Mouse (Mus musculus) neural tube, embryonic 12.5 days (tissue): ENCODE results near the gene Foxd1. TPM values are rescaled to one million over a fixed set of nuclear protein-coding genes. Genes with fewer than 3 reads are reported as not detected.

Experiments used
- ATAC-seq: fragments of 200-750 bp; cut with Nextera tagmentation; 2 replicates; pipeline ENCODE4 v1.8.0; 2017; ENCODE audit warnings: low read depth, mild to moderate bottlenecking, moderate TSS enrichment, moderate library complexity; ENCODE audit not compliant: low FRiP score
- H3K27ac ChIP-seq: fragments of 300-500 bp; sonication (generic); 2 replicates; pipeline ENCODE4 v1.5.1; 2016
- H3K27me3 ChIP-seq: fragments of 300-500 bp; sonication (generic); replicated peaks from 2 replicates; pipeline ENCODE4 v1.6.1; 2016; ENCODE audit warnings: mild to moderate bottlenecking
- H3K36me3 ChIP-seq: fragments of 300-500 bp; sonication (generic); 2 replicates; pipeline ENCODE4 v1.6.1; 2016; ENCODE audit warnings: mild to moderate bottlenecking
- H3K4me1 ChIP-seq: fragments of 300-500 bp; sonication (generic); 2 replicates; pipeline ENCODE4 v1.6.1; 2016
- H3K4me2 ChIP-seq: fragments of 300-500 bp; sonication (generic); replicated peaks from 2 replicates; pipeline ENCODE4 v1.6.1; 2016; ENCODE audit warnings: mild to moderate bottlenecking
- H3K4me3 ChIP-seq: fragments of 300-500 bp; sonication (generic); 2 replicates; pipeline ENCODE4 v1.5.1; 2016
- H3K9ac ChIP-seq: fragments of 300-500 bp; sonication (generic); 2 replicates; pipeline ENCODE4 v1.6.1; 2016; ENCODE audit warnings: mild to moderate bottlenecking
- H3K9me3 ChIP-seq: fragments of 300-500 bp; sonication (generic); 2 replicates; pipeline ENCODE4 v1.6.1; 2016; ENCODE audit warnings: mild to moderate bottlenecking
- WGBS: fragments of 180-500 bp; shearing (Covaris S2); methylation state at CpG from one replicate; pipeline ENCODE4 v1.1.7; 2016; 5-methylcytosine and 5-hydroxymethylcytosine counted together
- polyA plus RNA-seq: library from polyadenylated mRNA; unstranded; fragments of >200 nt; fragmentation: Nextera tagmentation; extraction: Ambion mirVana; gene quantifications from 2 replicates; pipeline ENCODE4 v1.2.1, GENCODE M21; 2016

Foxd1 gene
- 4.9 and 5.7 TPM in 2 replicates for polyA plus RNA-seq

DNA sequence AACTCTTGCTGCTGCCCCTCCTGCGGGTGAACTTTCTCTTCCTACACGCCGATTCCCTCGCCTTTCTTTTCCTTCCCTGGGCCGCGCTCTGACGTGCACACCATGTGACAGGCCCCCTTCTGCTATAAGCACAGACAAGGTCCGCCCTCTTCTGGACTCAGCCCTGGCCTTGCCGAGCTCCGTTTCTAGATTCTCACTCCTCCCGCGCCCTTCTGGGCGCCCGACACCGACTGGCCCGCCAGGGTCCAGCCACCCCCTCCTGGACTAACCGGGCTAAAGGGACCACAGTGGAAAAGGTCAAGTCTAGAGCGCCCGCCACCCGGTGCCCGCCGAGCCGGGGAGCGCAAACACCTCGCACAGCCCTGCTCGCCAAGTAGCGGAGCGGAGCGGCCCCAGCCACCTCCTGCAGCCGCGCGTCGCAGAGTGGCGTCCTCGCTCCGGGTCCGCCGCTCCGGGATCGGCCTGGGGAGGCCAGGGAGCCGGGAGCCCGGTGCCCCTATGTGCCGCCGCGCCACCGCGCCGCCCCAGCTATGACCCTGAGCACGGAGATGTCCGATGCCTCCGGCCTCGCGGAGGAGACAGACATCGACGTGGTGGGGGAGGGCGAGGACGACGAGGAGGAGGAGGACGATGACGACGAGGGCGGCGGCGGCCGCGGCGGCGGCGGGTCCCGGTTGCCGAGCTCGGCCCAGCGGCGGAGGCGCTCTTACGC is at the start of gene Foxd1:
TSS of gene Foxd1 (plus strand) at position 153 of the 712 bp plus-strand sequence.
- peaks cover 80% of the 10 kb centered on the region for H3K27me3 ChIP-seq
- WGBS = under 1% methylated on average over 74 of the region's 76 CpGs
- H3K9ac ChIP-seq = peak within 1 kb of the TSS; percentile 69
- peak; percentile 83 for ATAC-seq
- no peaks in the 10 kb centered on the region for H3K36me3 ChIP-seq
- peaks cover 24% of the 10 kb centered on the region for H3K4me1 ChIP-seq
- H3K4me3 ChIP-seq = peak within 1 kb of the TSS; percentile 49
- H3K4me2 ChIP-seq = peak within 1 kb of the TSS; percentile 68
- H3K27ac ChIP-seq = 0 out of 2 replicates have a peak within 1 kb of the TSS, but pooled peaks have one; percentile 15
- no peaks in the 10 kb centered on the region for H3K9me3 ChIP-seq

DNA sequence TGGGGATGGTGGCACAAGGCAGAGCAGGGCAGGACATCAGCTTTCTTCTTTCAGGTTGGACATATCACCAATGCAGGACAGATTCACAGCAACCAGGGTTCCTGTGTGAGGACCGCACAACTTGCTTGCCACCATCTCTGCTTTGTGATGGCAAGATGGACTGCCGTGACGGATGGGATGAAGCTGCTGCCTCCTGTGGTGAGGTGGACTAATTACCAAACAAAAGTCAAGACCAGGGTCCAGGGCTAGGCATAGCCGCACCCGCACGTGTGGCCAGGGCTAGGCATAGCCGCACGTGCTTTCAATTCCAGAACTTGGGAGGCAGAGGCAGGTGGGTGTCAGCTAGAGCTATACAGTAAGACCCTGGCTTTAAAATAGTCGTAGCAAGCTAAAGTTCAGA is 48.8 kb upstream of the Foxd1 start:
- H3K4me3 ChIP-seq = no peak overlapping the region
- no peaks in the 10 kb centered on the region for H3K4me1 ChIP-seq
- ATAC-seq = no peak
- WGBS = 84% methylated on average over 9 of the region's 9 CpGs
- H3K4me2 ChIP-seq = no peak overlapping the region
- no peak overlapping the region for H3K27ac ChIP-seq
- H3K9ac ChIP-seq = no peak overlapping the region
- H3K9me3 ChIP-seq = no peaks in the 10 kb centered on the region
- H3K36me3 ChIP-seq = peaks cover 24% of the 10 kb centered on the region
- H3K27me3 ChIP-seq = no peaks in the 10 kb centered on the region

DNA sequence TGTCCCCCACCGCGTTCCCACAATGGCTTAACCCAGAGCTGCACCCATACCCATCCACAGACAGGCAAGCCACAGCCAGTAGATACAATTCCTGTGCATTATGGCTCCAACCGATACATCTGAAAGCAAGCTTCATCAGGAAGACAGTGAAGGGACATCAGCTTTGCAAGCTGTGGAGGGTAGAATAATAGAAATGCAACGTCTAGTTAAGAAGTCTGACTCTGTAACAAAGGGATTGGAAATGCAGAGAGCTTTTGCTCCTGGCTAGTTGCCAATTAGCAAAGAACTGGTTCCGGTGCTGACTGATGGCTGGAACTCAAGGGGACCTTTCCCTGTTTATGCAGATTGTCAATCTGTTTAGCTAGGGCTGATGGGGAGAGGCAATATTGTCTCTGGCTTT is 47.6 kb upstream of the Foxd1 start:
- ATAC-seq = no peak
- Histone ChIP-seq H3K4me3 (no peak overlapping the region), H3K27me3 (no peaks in the 10 kb centered on the region), H3K36me3 (peaks cover 35% of the 10 kb centered on the region), H3K27ac (no peak overlapping the region), H3K4me1 (no peaks in the 10 kb centered on the region), H3K9me3 (no peaks in the 10 kb centered on the region), H3K9ac (no peak overlapping the region), H3K4me2 (no peak overlapping the region)
- WGBS = 44% methylated on average over 5 of the region's 5 CpGs

DNA sequence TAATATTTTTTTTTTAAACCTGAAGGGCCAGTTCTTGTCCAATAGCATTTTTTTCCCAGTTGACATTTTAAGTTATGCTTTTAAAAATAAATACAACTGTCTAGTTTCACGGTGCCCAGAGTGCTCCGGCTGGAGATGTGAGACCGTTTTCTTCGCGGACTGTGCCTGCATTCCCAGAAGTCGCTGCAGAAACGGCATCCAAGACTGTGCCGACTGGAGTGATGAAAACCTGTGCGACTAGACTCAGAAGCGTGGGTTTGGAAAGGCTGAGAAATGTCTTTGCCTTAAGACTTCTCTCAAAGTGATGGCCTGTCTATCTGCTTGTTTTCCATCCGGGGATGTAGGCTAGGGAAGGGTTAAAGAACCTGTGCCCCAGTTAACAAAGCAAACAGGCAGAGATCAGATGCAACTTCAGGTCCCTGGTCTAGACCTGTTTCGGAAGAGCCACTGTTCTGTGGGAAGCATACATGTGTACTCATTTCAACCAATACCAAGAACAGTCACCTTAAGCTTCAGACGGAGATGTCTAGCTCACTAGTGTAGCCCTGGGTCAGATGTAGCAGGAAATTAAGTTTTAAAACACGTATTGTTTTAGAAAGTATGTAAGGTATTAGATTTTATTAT is 47.1 kb upstream of the Foxd1 start:
- Histone ChIP-seq H3K27me3 (no peaks in the 10 kb centered on the region), H3K4me3 (no peak overlapping the region), H3K36me3 (peaks cover 41% of the 10 kb centered on the region), H3K27ac (no peak overlapping the region), H3K4me2 (no peak overlapping the region), H3K4me1 (no peaks in the 10 kb centered on the region), H3K9me3 (no peaks in the 10 kb centered on the region), H3K9ac (no peak overlapping the region)
- no peak for ATAC-seq
- 60% methylated on average over 14 of the region's 14 CpGs for WGBS

DNA sequence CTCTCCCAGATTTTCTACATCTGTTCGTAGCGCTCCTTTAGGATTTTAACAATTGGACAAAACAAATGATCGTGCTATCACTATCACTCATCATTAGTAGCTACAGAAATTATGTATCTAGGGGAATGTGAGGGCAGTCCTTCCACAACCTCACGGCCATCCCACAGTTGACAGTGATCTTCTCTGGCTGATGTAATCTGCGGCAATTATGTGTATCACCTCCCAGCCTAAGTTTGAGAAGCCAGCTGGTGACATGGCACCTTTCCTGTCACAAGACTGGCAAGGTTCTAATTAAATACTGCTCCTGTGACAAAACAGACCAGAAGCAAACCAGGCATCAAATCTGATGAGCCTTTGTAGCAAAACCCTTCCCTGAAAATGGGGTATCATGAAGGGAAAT is 46.0 kb upstream of the Foxd1 start:
- no peak for ATAC-seq
- 86% methylated on average over 5 of the region's 5 CpGs for WGBS

DNA sequence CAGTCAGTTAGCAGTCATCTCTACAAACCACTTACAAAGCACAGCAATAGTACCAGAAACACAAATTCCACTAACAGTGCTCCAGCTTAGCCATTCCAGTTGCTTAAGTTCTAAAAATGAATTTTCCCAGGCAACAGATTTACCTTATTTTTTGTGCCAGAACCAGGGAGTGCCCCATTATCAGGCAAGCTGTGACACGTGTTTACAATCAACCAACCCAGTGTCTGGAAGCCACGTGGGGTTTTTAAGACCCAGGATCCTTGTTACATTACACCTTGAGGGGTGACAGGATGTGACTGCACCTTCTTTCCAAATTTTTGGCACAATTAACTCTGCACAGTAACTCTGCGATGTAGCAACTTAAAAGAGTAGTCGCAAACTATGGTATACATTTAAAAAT is 45.3 kb upstream of the Foxd1 start:
- H3K27me3 ChIP-seq = no peaks in the 10 kb centered on the region
- H3K27ac ChIP-seq = no peak overlapping the region
- H3K36me3 ChIP-seq = peaks cover 54% of the 10 kb centered on the region
- ATAC-seq = no peak
- no peak overlapping the region for H3K9ac ChIP-seq
- H3K4me2 ChIP-seq = no peak overlapping the region
- WGBS = 92% methylated on average over 4 of the region's 4 CpGs
- no peaks in the 10 kb centered on the region for H3K9me3 ChIP-seq
- H3K4me1 ChIP-seq = no peaks in the 10 kb centered on the region
- no peak overlapping the region for H3K4me3 ChIP-seq

More for the DNA sequence above, 46.0 kb upstream of the Foxd1 start:
- Histone ChIP-seq H3K27me3 (no peaks in the 10 kb centered on the region), H3K4me3 (no peak overlapping the region), H3K4me1 (no peaks in the 10 kb centered on the region), H3K36me3 (peaks cover 49% of the 10 kb centered on the region), H3K4me2 (no peak overlapping the region), H3K9me3 (no peaks in the 10 kb centered on the region), H3K9ac (no peak overlapping the region), H3K27ac (no peak overlapping the region)

DNA sequence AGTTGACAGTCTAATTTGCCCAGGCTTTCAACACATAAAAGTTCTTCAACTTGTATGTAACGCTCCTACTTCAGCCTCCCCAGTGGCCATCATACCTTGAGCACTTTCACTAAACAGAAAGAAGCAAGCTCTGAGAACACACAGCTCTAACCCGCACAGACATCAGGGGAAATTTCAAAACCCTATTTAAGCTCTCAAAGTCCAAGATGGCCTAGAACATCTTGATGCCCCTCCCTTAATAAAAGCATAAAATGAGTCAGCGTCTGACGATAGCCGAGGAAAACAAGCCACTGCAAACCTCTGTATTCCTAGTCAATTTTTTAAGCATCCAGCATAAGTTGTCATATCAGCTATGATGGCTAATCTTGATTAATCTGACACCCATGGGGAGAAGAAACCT is 42.4 kb upstream of the Foxd1 start:
- no peak for ATAC-seq
- Histone ChIP-seq H3K4me3 (no peak overlapping the region), H3K9ac (no peak overlapping the region)

DNA sequence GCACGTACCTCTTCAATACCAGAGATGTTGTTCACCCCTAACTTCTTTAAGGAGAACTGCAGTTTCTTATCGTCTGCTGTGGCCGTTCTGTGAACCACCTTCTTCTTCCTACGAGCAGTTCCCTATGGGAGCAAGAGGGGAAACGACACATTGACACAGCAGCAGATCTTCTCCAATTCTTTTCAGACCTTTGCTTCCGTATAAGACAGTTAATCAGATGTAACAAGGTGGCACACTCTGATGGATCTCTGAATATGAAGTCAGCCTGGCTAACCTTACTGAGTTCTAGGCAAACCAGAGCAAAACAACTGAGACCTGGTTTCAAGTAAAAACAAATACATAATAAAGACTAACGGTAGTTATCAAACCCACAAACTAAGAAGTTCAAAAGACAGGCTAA is 40.4 kb upstream of the Foxd1 start:
- no peak overlapping the region for H3K9ac ChIP-seq
- H3K4me1 ChIP-seq = peaks cover 12% of the 10 kb centered on the region
- no peak overlapping the region for H3K27ac ChIP-seq
- H3K9me3 ChIP-seq = no peaks in the 10 kb centered on the region
- no peaks in the 10 kb centered on the region for H3K27me3 ChIP-seq
- peaks cover 50% of the 10 kb centered on the region for H3K36me3 ChIP-seq
- ATAC-seq = no peak
- 80% methylated on average over 7 of the region's 7 CpGs for WGBS
- no peak overlapping the region for H3K4me2 ChIP-seq
- H3K4me3 ChIP-seq = no peak overlapping the region

More for the DNA sequence above, 42.4 kb upstream of the Foxd1 start:
- Histone ChIP-seq H3K36me3 (peaks cover 61% of the 10 kb centered on the region), H3K27ac (no peak overlapping the region), H3K27me3 (no peaks in the 10 kb centered on the region), H3K4me1 (peaks cover 12% of the 10 kb centered on the region), H3K4me2 (no peak overlapping the region), H3K9me3 (no peaks in the 10 kb centered on the region)
- 95% methylated on average over 5 of the region's 5 CpGs for WGBS

DNA sequence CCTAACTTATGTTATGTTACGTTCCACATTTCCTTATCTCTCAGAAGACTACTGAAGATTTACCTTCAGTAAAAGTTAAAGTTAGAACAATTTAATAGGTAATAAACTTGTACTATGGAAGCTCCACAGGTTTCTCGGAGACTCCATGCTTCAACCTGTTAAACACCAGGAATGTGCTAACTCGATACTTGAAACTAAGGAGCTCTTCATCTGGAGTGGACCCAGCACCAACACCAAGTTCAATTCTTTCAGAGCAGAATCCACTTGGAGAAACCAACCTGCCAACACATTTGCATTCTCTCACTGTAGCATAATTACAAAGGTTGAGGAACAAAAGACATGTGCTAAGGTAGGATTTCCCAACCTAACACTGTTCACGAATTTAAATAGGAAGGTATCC is 38.9 kb upstream of the Foxd1 start:
- 81% methylated on average over 4 of the region's 4 CpGs for WGBS
- H3K27me3 ChIP-seq = no peaks in the 10 kb centered on the region
- no peak for ATAC-seq
- H3K4me2 ChIP-seq = peak overlapping the region; percentile 73
- H3K4me1 ChIP-seq = peaks cover 12% of the 10 kb centered on the region
- no peaks in the 10 kb centered on the region for H3K9me3 ChIP-seq
- no peak overlapping the region for H3K9ac ChIP-seq
- peaks cover 38% of the 10 kb centered on the region for H3K36me3 ChIP-seq
- H3K27ac ChIP-seq = no peak overlapping the region
- H3K4me3 ChIP-seq = no peak overlapping the region

DNA sequence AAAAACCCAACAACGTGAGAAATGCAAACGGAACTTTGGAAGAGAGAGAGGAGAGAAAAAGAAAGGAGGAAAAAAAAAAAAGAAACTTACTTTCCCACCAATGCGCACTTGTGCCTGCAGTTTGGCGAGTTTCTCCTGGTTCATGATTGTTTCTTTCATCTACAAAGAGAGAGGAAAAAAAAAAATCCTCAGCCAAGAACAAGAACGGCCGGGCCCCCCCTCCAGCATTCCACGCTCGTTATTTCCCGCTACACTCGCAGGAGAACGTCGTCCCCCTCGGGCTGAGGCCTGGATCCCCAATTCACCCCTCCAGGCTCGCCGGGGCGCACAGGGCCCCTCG is 37.9 kb upstream of the Foxd1 start:
- Histone ChIP-seq H3K4me2 (peak overlapping the region; percentile 73), H3K4me3 (peak overlapping the region; percentile 85), H3K4me1 (peaks cover 12% of the 10 kb centered on the region), H3K27ac (peak overlapping the region; percentile 67; the same call in 1 of the 2 replicates), H3K9me3 (no peaks in the 10 kb centered on the region), H3K27me3 (no peaks in the 10 kb centered on the region), H3K36me3 (peaks cover 28% of the 10 kb centered on the region), H3K9ac (peak overlapping the region; percentile 94)
- no peak for ATAC-seq
- 0% methylated on average over 17 of the region's 17 CpGs for WGBS

DNA sequence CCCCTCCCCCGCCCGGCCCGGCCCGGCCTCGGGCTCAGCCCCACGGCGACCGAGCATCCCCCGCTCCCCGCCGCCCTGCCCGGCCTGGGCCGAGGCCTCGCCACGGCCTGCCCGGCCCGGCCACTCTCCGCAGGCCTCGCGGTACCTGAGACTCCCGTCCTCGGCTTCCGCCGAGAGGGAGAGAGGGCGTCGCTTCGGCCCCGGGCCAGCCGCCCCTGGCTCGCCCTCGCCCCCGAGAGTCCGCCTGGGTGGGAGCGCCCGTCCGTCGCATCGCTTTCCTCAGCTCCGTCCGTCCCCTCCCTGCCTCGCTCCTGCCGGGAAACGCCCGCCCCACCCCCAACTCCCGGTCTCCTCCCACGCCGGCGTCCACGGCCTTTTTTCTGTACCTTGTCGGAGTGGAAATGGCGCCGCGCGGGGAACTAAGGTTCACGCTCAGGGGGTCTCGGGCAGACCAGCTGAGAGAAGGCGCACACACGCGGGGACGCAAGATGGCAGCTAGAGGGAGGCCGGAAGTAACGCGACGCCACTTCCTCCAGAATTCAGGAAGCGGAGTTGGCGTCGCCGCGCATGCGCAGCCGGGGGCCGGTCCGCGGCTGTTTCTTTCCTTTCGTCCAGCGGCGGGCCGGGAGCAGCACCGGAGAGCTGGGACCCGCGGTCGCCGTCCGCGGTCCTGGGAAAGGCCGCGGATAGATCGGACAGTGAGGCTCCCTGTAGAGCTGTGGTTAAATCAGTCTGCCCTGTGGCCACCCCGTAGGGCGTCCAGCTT is 37.4 kb upstream of the Foxd1 start, which contains the start of gene Btf3:
TSS of gene Btf3 (minus strand) at position 527 of the 766 bp plus-strand sequence.
- under 1% methylated on average over 77 of the region's 90 CpGs for WGBS
- Histone ChIP-seq H3K4me2 (peak within 1 kb of the TSS; percentile 73), H3K4me1 (peaks cover 12% of the 10 kb centered on the region)

DNA sequence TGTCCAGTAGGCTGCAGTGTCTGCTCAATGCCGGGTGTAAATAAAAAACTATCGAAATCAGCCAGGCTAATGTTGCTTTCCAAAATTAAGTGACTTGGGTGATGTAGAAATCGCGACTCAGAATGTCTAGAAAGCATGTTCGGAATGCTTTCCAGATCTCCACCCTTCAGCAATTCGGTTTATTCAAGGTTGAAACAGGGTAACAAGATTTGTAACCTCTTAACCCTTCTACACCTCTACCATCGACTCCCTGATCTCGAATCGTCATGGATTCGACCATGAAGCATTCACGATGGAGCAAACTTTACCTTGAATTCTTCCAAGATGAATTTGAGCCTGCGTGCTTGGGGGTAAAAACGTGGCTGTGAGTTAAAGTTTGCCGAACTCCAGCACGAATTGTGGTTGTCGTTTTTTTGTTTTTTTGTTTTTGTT is 36.8 kb upstream of the Foxd1 start:
- no peaks in the 10 kb centered on the region for H3K27me3 ChIP-seq
- peaks cover 17% of the 10 kb centered on the region for H3K36me3 ChIP-seq
- peak overlapping the region; percentile 73 for H3K4me2 ChIP-seq
- WGBS = 2% methylated on average over 16 of the region's 16 CpGs
- peaks cover 12% of the 10 kb centered on the region for H3K4me1 ChIP-seq
- peak overlapping the region; percentile 85 for H3K4me3 ChIP-seq
- ATAC-seq = no peak
- H3K9ac ChIP-seq = peak overlapping the region; percentile 94
- peak overlapping the region; percentile 54; the same call in 1 of the 2 replicates for H3K27ac ChIP-seq
- H3K9me3 ChIP-seq = no peaks in the 10 kb centered on the region

More for the DNA sequence above, 37.4 kb upstream of the Foxd1 start, which contains the start of gene Btf3:
- H3K9me3 ChIP-seq = no peaks in the 10 kb centered on the region
- H3K9ac ChIP-seq = peak within 1 kb of the TSS; percentile 94
- peak; percentile 93 for ATAC-seq
- H3K36me3 ChIP-seq = peaks cover 23% of the 10 kb centered on the region
- H3K4me3 ChIP-seq = peak within 1 kb of the TSS; percentile 85
- H3K27me3 ChIP-seq = no peaks in the 10 kb centered on the region
- H3K27ac ChIP-seq = peak within 1 kb of the TSS; percentile 67
